Mouse (Mus musculus): ENCODE measurements around the gene 1700009N14Rik.

The 1700009N14Rik gene

GRCm38 (mm10) chr4:39450069-39450468 lies at the start of gene 1700009N14Rik:
Gene 1700009N14Rik (plus strand): TSS chr4:39450295.
- no peaks in the 10 kb centered on the region for H3K36me3 ChIP-seq (ENCODE audit: control insufficient read depth, insufficient read depth, low read length, poor library complexity, severe bottlenecking)
- DNase-seq (ENCODE audit: low read depth, low spot score), result no peak
- no peaks in the 10 kb centered on the region for H3K27me3 ChIP-seq (ENCODE audit: control insufficient read depth, insufficient read depth, low read length, poor library complexity, severe bottlenecking)

GRCm38 (mm10) chr4:39437870-39438367 lies 12.2 kb upstream of the 1700009N14Rik start:
- H3K36me3 ChIP-seq (ENCODE audit: control insufficient read depth, insufficient read depth, low read length, poor library complexity, severe bottlenecking), result no peaks in the 10 kb centered on the region
- no peaks in the 10 kb centered on the region for H3K27me3 ChIP-seq (ENCODE audit: control insufficient read depth, insufficient read depth, low read length, poor library complexity, severe bottlenecking)
- no peak for DNase-seq (ENCODE audit: low read depth, low spot score)

GRCm38 (mm10) chr4:39474291-39474690 lies 24.2 kb downstream of the 1700009N14Rik start:
- no peaks in the 10 kb centered on the region for H3K36me3 ChIP-seq (ENCODE audit: control insufficient read depth, insufficient read depth, low read length, poor library complexity, severe bottlenecking)

DNA sequence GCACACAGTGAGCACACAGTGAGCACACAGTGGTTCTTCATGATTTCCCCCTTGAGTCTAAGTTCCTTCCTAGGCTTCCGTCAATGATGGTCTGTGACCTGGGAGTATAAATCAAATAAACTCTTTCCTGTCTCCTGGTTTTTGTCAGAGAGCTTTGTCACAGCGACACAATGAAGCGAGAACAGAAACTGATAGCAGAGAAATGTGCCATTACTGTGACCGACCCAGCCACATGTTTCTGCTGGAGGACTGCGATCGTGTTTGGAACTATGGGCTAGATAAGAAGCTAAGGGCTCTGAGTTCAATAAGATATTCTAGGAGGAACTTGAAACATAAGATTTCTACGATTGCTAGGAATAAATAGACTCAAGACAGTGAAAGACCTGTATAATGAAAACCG lies 36.3 kb downstream of the 1700009N14Rik start:
- DNase-seq (ENCODE audit: low read depth, low spot score), result no peak
- Histone ChIP-seq H3K36me3 (ENCODE audit: control insufficient read depth, insufficient read depth, low read length, poor library complexity, severe bottlenecking) (no peaks in the 10 kb centered on the region), H3K27me3 (ENCODE audit: control insufficient read depth, insufficient read depth, low read length, poor library complexity, severe bottlenecking) (no peaks in the 10 kb centered on the region)

More at GRCm38 (mm10) chr4:39474291-39474690, 24.2 kb downstream of the 1700009N14Rik start:
- no peaks in the 10 kb centered on the region for H3K27me3 ChIP-seq (ENCODE audit: control insufficient read depth, insufficient read depth, low read length, poor library complexity, severe bottlenecking)
- no peak for DNase-seq (ENCODE audit: low read depth, low spot score)

DNA sequence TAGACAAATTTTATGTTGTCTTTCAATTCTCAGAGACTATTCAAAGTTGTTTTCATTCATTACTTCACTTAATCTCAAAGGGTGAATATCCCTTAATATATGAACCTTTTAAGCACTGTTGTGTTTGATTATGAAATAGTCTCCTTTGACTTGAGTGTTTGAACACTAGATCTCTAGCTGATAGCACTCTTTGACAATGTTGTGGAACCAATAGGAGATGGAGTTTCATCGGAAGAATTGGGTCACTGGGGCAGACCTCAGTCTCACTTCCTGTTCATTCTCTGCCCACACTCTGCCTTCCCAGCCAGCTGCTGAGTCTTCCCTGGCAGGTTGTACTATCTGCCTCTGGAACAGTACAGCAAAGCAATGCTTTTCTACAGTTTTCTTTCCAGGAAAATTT lies 43.5 kb downstream of the 1700009N14Rik start:
- no peaks in the 10 kb centered on the region for H3K36me3 ChIP-seq (ENCODE audit: control insufficient read depth, insufficient read depth, low read length, poor library complexity, severe bottlenecking)
- H3K27me3 ChIP-seq (ENCODE audit: control insufficient read depth, insufficient read depth, low read length, poor library complexity, severe bottlenecking), result no peaks in the 10 kb centered on the region
- no peak for DNase-seq (ENCODE audit: low read depth, low spot score)

DNA sequence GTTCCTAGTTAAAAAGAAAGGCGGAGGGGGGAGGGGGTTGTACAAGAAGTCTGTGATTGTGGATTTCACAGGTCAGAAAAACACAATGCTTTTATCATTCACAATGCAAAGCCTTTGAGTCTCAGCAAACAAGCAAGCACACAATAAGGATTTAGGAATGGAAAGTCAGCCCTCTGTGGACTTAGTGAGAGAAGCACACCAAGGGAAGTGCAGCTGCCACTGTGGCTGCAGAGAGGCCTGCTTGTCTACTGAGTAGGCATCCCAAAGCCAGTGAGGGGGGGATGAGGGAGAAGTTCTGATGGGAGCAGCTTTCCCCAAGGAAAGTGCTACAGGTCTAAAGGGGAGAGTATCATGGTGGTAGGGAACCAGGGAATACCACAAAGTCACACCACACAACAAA lies 45.8 kb downstream of the 1700009N14Rik start:
- no peaks in the 10 kb centered on the region for H3K27me3 ChIP-seq (ENCODE audit: control insufficient read depth, insufficient read depth, low read length, poor library complexity, severe bottlenecking)
- H3K36me3 ChIP-seq (ENCODE audit: control insufficient read depth, insufficient read depth, low read length, poor library complexity, severe bottlenecking), result no peaks in the 10 kb centered on the region
- DNase-seq (ENCODE audit: low read depth, low spot score), result no peak

Measured in splenic B cell, adult 2 months (primary cell).